Mouse (Mus musculus) limb, embryonic 14.5 days (tissue): ENCODE measurements around the gene Nipsnap1. TPM values are rescaled to one million over a fixed set of nuclear protein-coding genes. Genes with fewer than 3 reads are reported as not detected.

Source experiments
- ATAC-seq: fragments of 200-750 bp; cut with Nextera tagmentation; 2 replicates; pipeline ENCODE4 v1.8.0; 2017; ENCODE audit warnings: low read depth, moderate number of reproducible peaks, moderate TSS enrichment; ENCODE audit not compliant: low FRiP score
- DNase-seq: peaks from one replicate; pipeline ENCODE4 v3.0.0-alpha.2; 2015; ENCODE audit warnings: low spot score
- H3K27ac ChIP-seq: fragments of 300-500 bp; sonication (generic); replicated peaks from 2 replicates; pipeline ENCODE4 v1.5.1; 2014; ENCODE audit warnings: low read depth, mild to moderate bottlenecking, low read length, moderate library complexity, mixed read lengths
- H3K27me3 ChIP-seq: fragments of 300-500 bp; sonication (generic); 2 replicates; pipeline ENCODE4 v1.6.1; 2014; ENCODE audit warnings: low read length, mixed read lengths; ENCODE audit not compliant: control insufficient read depth, insufficient read depth
- H3K36me3 ChIP-seq: fragments of 300-500 bp; sonication (generic); 2 replicates; pipeline ENCODE4 v1.6.1; 2014; ENCODE audit warnings: mild to moderate bottlenecking, low read length, moderate library complexity, mixed read lengths; ENCODE audit not compliant: control insufficient read depth, insufficient read depth
- H3K4me1 ChIP-seq: fragments of 300-500 bp; sonication (generic); 2 replicates; pipeline ENCODE4 v1.6.1; 2014; ENCODE audit warnings: antibody characterized with exemption, low read length, mixed read lengths; ENCODE audit not compliant: control insufficient read depth, insufficient read depth
- H3K4me2 ChIP-seq: fragments of 300-500 bp; sonication (generic); replicated peaks from 2 replicates; pipeline ENCODE4 v1.6.1; 2014; ENCODE audit warnings: low read depth, mild to moderate bottlenecking, low read length, moderate library complexity; ENCODE audit not compliant: severe bottlenecking
- H3K4me3 ChIP-seq: fragments of 300-500 bp; sonication (generic); replicated peaks from 2 replicates; pipeline ENCODE4 v1.5.1; 2014; ENCODE audit warnings: low read length
- H3K9ac ChIP-seq: fragments of 300-500 bp; sonication (generic); 2 replicates; pipeline ENCODE4 v1.6.1; 2014; ENCODE audit warnings: mild to moderate bottlenecking, low read depth, low read length, moderate library complexity; ENCODE audit not compliant: severe bottlenecking
- H3K9me3 ChIP-seq: fragments of 300-500 bp; sonication (generic); 2 replicates; pipeline ENCODE4 v1.6.1; 2016; ENCODE audit warnings: low read length; ENCODE audit not compliant: control insufficient read depth
- POLR2A ChIP-seq: fragments of 200-500 bp; IDR thresholded peaks from 2 replicates; pipeline ENCODE4 v1.8.0; 2012; ENCODE audit warnings: inconsistent platforms, mild to moderate bottlenecking, moderate library complexity, borderline replicate concordance; ENCODE audit not compliant: insufficient read depth, insufficient read length; ENCODE audit errors: extremely low read depth
- whole genome bisulfite sequencing: fragments of 180-500 bp; shearing (Covaris S2); extraction: QIAGEN DNeasy Blood & Tissue Kit; methylation state at CpG from one replicate; pipeline ENCODE4 v1.1.7; 2014; 5-methylcytosine and 5-hydroxymethylcytosine counted together
- polyA plus RNA-seq, 2 experiments: library from polyadenylated mRNA; depleted of rRNA in 1 of 2; stranded (reverse) in 1 of 2; unstranded in 1 of 2; fragments of >200 nt; fragmentation: Nextera tagmentation in 1 of 2; extraction: Ambion mirVana in 1 of 2; gene quantifications; 2 replicates each; pipeline versions ENCODE4 v1.2.1 to v1.2.3; 2012 to 2014

The Nipsnap1 gene
- polyA plus RNA-seq, 2 experiments, result 34.7 to 42.9 TPM

DNA sequence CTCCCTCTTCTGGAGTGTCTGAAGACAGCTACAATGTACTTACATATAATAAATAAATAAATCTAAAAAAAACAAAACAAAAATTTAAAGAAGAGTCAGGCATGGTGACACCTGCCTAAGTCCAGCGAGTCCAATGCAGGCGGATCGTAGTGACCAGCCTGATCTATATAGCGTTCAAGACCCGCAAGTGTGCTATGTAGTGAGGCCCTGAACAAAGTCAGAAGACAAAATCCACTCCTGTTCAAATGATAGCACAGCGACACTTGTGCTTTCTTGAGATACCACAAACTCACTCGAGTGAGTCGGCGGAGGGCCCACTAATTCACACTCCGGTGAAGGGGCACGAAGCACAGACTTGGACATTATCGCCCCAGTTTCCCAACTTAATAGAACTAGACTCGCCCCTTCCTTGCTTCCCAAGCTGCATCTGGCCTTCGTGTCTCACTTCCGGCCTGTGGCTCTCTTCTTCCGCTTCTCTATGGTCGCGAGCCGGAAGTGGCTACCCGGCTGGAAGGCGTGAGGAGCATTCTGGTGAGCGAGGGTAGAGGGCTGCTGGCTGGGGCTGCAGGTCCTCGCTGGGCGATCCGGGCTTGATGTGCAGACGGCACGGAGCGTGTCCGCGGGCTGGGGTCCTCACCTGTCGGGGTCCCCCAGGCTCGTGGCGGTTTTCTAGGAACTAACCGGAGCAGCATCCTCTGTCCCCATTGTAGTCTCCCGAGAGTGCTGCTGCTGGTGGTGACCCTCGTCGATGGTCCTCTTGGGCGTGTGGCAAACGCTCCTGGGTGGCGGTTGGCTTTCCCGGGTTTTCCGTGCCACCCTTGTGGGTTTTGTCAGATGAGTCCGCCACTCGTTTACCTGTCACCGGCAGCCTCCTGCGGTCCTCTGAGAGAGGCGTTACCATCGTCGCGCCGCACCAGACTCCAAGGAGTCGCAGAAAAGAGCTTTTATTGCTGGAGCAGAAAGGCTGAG lies 21.4 kb downstream of the Nipsnap1 start, which contains the start of gene Thoc5:
Thoc5 (plus strand) TSS at position 473 of the 969 bp plus-strand sequence.
- WGBS, result 4% methylated on average over 49 of the region's 52 CpGs
- Histone ChIP-seq H3K9me3 (no peaks in the 10 kb centered on the region), H3K4me1 (peaks cover 5% of the 10 kb centered on the region), H3K27ac (peak within 1 kb of the TSS; percentile 45; the same call in 1 of the 2 replicates), H3K36me3 (peaks cover 35% of the 10 kb centered on the region), H3K4me2 (peak within 1 kb of the TSS; percentile 85), H3K9ac (peak within 1 kb of the TSS; percentile 73), H3K27me3 (no peaks in the 10 kb centered on the region), H3K4me3 (peak within 1 kb of the TSS; percentile 79)
- ATAC-seq (peak; percentile 91), DNase-seq (peak; percentile 79)
- peak; percentile 69; the same call in 1 of the 2 replicates for TF ChIP-seq POLR2A

DNA sequence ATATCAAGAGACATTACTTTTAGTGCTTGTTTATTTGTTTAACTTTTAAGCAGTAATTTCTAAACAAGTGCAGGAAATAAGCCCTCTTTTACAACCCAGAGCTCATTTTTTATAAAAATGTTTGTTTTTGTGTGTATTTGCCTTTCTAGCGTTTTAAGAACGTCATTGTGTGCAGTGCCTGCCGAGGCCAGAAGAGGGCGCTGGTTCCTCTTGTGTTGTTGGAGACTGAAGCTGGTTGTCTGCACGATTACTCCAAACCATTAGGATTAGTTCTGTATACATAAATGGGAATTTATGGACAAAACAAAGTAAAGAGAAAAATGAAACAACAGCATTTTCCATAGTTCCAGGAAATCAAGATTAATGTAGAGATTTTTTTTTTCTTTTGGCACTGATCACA lies 26.7 kb downstream of the Nipsnap1 start:
- H3K4me3 ChIP-seq, result no peak overlapping the region
- ATAC-seq (no peak), DNase-seq (no peak)
- peaks cover 41% of the 10 kb centered on the region for H3K36me3 ChIP-seq
- H3K4me2 ChIP-seq, result no peak overlapping the region
- TF ChIP-seq POLR2A, result no peak
- peaks cover 5% of the 10 kb centered on the region for H3K4me1 ChIP-seq
- no peak overlapping the region for H3K27ac ChIP-seq
- no peak overlapping the region for H3K9ac ChIP-seq
- no peaks in the 10 kb centered on the region for H3K27me3 ChIP-seq
- no peaks in the 10 kb centered on the region for H3K9me3 ChIP-seq
- WGBS, result 71% methylated on average over 5 of the region's 5 CpGs

DNA sequence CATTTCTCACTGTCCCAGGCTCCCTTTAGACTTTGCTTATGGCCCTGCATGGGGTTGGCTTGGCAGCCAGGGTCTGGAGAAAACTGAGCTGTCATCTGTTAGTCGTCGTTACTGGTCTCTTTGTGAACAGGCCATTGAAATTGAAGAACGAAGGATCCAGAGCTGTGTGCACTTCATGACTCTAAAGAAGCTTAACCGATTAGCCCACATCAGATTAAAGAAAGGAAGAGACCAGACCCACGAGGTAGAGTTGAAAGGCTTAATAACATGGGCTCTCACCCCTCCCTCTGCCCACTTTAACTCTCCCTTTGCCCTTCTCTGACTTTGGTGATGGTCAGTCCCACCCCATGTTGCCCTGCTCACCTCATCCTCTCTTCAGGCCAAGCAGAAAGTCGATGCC lies 28.2 kb downstream of the Nipsnap1 start:
- Histone ChIP-seq H3K4me3 (no peak overlapping the region), H3K9me3 (no peaks in the 10 kb centered on the region), H3K36me3 (peaks cover 49% of the 10 kb centered on the region), H3K4me2 (no peak overlapping the region), H3K27me3 (no peaks in the 10 kb centered on the region), H3K9ac (no peak overlapping the region), H3K4me1 (no peaks in the 10 kb centered on the region), H3K27ac (no peak overlapping the region)
- no peak for TF ChIP-seq POLR2A
- ATAC-seq (no peak), DNase-seq (no peak)
- 90% methylated on average over 6 of the region's 6 CpGs for WGBS

GRCm38 (mm10) chr11:4906231-4906630 lies 32.5 kb downstream of the Nipsnap1 start:
- Histone ChIP-seq H3K27me3 (no peaks in the 10 kb centered on the region), H3K4me3 (no peak overlapping the region), H3K4me1 (no peaks in the 10 kb centered on the region), H3K9me3 (no peaks in the 10 kb centered on the region), H3K4me2 (no peak overlapping the region), H3K9ac (no peak overlapping the region), H3K36me3 (peaks cover 61% of the 10 kb centered on the region), H3K27ac (no peak overlapping the region)
- DNase-seq (no peak), ATAC-seq (no peak)
- 93% methylated on average over 6 of the region's 6 CpGs for WGBS
- no peak for TF ChIP-seq POLR2A

GRCm38 (mm10) chr11:4916068-4916467 lies 42.3 kb downstream of the Nipsnap1 start:
- 27% methylated on average over 1 of the region's 1 CpGs for WGBS
- ATAC-seq (no peak), DNase-seq (peak; percentile 57)
- Histone ChIP-seq H3K36me3 (peaks cover 86% of the 10 kb centered on the region), H3K9me3 (no peaks in the 10 kb centered on the region), H3K27me3 (no peaks in the 10 kb centered on the region), H3K27ac (no peak overlapping the region), H3K4me2 (no peak overlapping the region), H3K9ac (no peak overlapping the region), H3K4me3 (no peak overlapping the region), H3K4me1 (no peaks in the 10 kb centered on the region)
- TF ChIP-seq POLR2A, result no peak
